Mouse (Mus musculus): ENCODE data around the gene Acer1. TPM values are rescaled to one million over a fixed set of nuclear protein-coding genes. Genes with fewer than 3 reads are reported as not detected.
"Not testable (repeated sequence)": the region's sequence is repeated elsewhere in the genome, so short reads cannot be mapped to it uniquely, and the experiment has no call there.

Acer1 gene
- polyA plus RNA-seq, 1 experiment: not detected

GRCm38 (mm10) chr17:56929101-56929500 is 52.8 kb downstream of the Acer1 start:
- TF ChIP-seq CEBPB (IDR thresholded peaks at IDR 0.05; ENCODE audit: low read depth) (no peak), MYOG (IDR thresholded peaks at IDR 0.05; ENCODE audit: control insufficient read depth, extremely low read depth, insufficient read length) (no peak), USF1 (IDR thresholded peaks at IDR 0.05; ENCODE audit: low read depth) (no peak), MYOD1 (IDR thresholded peaks at IDR 0.05; ENCODE audit: control insufficient read depth, insufficient read length, low read depth) (no peak), CTCF (IDR thresholded peaks at IDR 0.05; ENCODE audit: control insufficient read depth, insufficient read depth, insufficient read length) (no peak)
- Histone ChIP-seq H3K27me3 (ENCODE audit: control insufficient read depth, insufficient read depth, insufficient read length) (no peaks in the 10 kb centered on the region), H3K4me3 (ENCODE audit: insufficient read depth, poor library complexity, severe bottlenecking) (no peak overlapping the region), H3K79me2 (ENCODE audit: control insufficient read depth, insufficient read depth) (peaks cover 85% of the 10 kb centered on the region), H3K36me3 (ENCODE audit: control insufficient read depth, insufficient read depth) (peaks cover 11% of the 10 kb centered on the region), H3K79me3 (ENCODE audit: low read depth) (peaks cover 54% of the 10 kb centered on the region), H3ac (ENCODE audit: control insufficient read depth, insufficient read length, low read depth) (no peak overlapping the region)

GRCm38 (mm10) chr17:56925998-56926397 is 55.9 kb downstream of the Acer1 start:
- H3K27me3 ChIP-seq (ENCODE audit: control insufficient read depth, insufficient read depth, insufficient read length): no peaks in the 10 kb centered on the region
- H3K4me3 ChIP-seq (ENCODE audit: insufficient read depth, poor library complexity, severe bottlenecking): no peak overlapping the region
- TF ChIP-seq MYOD1 (IDR thresholded peaks at IDR 0.05; ENCODE audit: control insufficient read depth, insufficient read length, low read depth) (no peak), MAX (IDR thresholded peaks at IDR 0.05) (no peak), USF1 (IDR thresholded peaks at IDR 0.05; ENCODE audit: low read depth) (no peak), FOSL1 (IDR thresholded peaks at IDR 0.05; ENCODE audit: insufficient read depth, low read length, poor library complexity, severe bottlenecking) (no peak), CTCF (IDR thresholded peaks at IDR 0.05; ENCODE audit: control insufficient read depth, insufficient read depth, insufficient read length) (no peak), MYOG (IDR thresholded peaks at IDR 0.05; ENCODE audit: control insufficient read depth, extremely low read depth, insufficient read length) (no peak), CEBPB (IDR thresholded peaks at IDR 0.05; ENCODE audit: low read depth) (no peak)
- peaks cover 30% of the 10 kb centered on the region for H3K79me3 ChIP-seq (ENCODE audit: low read depth)
- no peak overlapping the region for H3ac ChIP-seq (ENCODE audit: control insufficient read depth, insufficient read length, low read depth)
- peaks cover 73% of the 10 kb centered on the region for H3K79me2 ChIP-seq (ENCODE audit: control insufficient read depth, insufficient read depth)
- peaks cover 31% of the 10 kb centered on the region for H3K36me3 ChIP-seq (ENCODE audit: control insufficient read depth, insufficient read depth)

- Histone ChIP-seq H3K79me3 (ENCODE audit: low read depth) (peaks cover 5% of the 10 kb centered on the region), H3K27me3 (ENCODE audit: control insufficient read depth, insufficient read depth, insufficient read length) (no peaks in the 10 kb centered on the region), H3ac (ENCODE audit: control insufficient read depth, insufficient read length, low read depth) (no peak overlapping the region), H3K4me3 (ENCODE audit: insufficient read depth, poor library complexity, severe bottlenecking) (no peak overlapping the region), H3K36me3 (ENCODE audit: control insufficient read depth, insufficient read depth) (peaks cover 56% of the 10 kb centered on the region), H3K79me2 (ENCODE audit: control insufficient read depth, insufficient read depth) (peaks cover 30% of the 10 kb centered on the region)
- TF ChIP-seq MAX (IDR thresholded peaks at IDR 0.05): no peak
- no peak for TF ChIP-seq CEBPB (IDR thresholded peaks at IDR 0.05; ENCODE audit: low read depth)
- no peak for TF ChIP-seq MYOG (IDR thresholded peaks at IDR 0.05; ENCODE audit: control insufficient read depth, extremely low read depth, insufficient read length)
- TF ChIP-seq MYOD1 (IDR thresholded peaks at IDR 0.05; ENCODE audit: control insufficient read depth, insufficient read length, low read depth): no peak
- no peak for TF ChIP-seq CTCF (IDR thresholded peaks at IDR 0.05; ENCODE audit: control insufficient read depth, insufficient read depth, insufficient read length)
- no peak for TF ChIP-seq FOSL1 (IDR thresholded peaks at IDR 0.05; ENCODE audit: insufficient read depth, low read length, poor library complexity, severe bottlenecking)
- no peak for TF ChIP-seq USF1 (IDR thresholded peaks at IDR 0.05; ENCODE audit: low read depth)
Measured at GRCm38 (mm10) chr17:56919725-56920124, 62.2 kb downstream of the Acer1 start.

GRCm38 (mm10) chr17:56917166-56917565 is 64.8 kb downstream of the Acer1 start:
- H3K36me3 ChIP-seq (ENCODE audit: control insufficient read depth, insufficient read depth): peaks cover 45% of the 10 kb centered on the region
- H3K79me3 ChIP-seq (ENCODE audit: low read depth): peaks cover 1% of the 10 kb centered on the region
- H3K27me3 ChIP-seq (ENCODE audit: control insufficient read depth, insufficient read depth, insufficient read length): no peaks in the 10 kb centered on the region
- peaks cover 33% of the 10 kb centered on the region for H3K79me2 ChIP-seq (ENCODE audit: control insufficient read depth, insufficient read depth)
- H3ac ChIP-seq (ENCODE audit: control insufficient read depth, insufficient read length, low read depth): no peak overlapping the region
- TF ChIP-seq CEBPB (IDR thresholded peaks at IDR 0.05; ENCODE audit: low read depth): no peak
- no peak for TF ChIP-seq MYOG (IDR thresholded peaks at IDR 0.05; ENCODE audit: control insufficient read depth, extremely low read depth, insufficient read length)
- TF ChIP-seq CTCF (IDR thresholded peaks at IDR 0.05; ENCODE audit: control insufficient read depth, insufficient read depth, insufficient read length): no peak
- TF ChIP-seq MAX (IDR thresholded peaks at IDR 0.05): no peak
- TF ChIP-seq MYOD1 (IDR thresholded peaks at IDR 0.05; ENCODE audit: control insufficient read depth, insufficient read length, low read depth): no peak
- TF ChIP-seq USF1 (IDR thresholded peaks at IDR 0.05; ENCODE audit: low read depth): no peak
- no peak for TF ChIP-seq FOSL1 (IDR thresholded peaks at IDR 0.05; ENCODE audit: insufficient read depth, low read length, poor library complexity, severe bottlenecking)
- no peak overlapping the region for H3K4me3 ChIP-seq (ENCODE audit: insufficient read depth, poor library complexity, severe bottlenecking)

- Histone ChIP-seq H3K79me2 (ENCODE audit: control insufficient read depth, insufficient read depth) (peaks cover 36% of the 10 kb centered on the region), H3ac (ENCODE audit: control insufficient read depth, insufficient read length, low read depth) (no peak overlapping the region), H3K4me3 (ENCODE audit: insufficient read depth, poor library complexity, severe bottlenecking) (no peak overlapping the region), H3K79me3 (ENCODE audit: low read depth) (peaks cover 3% of the 10 kb centered on the region), H3K36me3 (ENCODE audit: control insufficient read depth, insufficient read depth) (peaks cover 30% of the 10 kb centered on the region), H3K27me3 (ENCODE audit: control insufficient read depth, insufficient read depth, insufficient read length) (no peaks in the 10 kb centered on the region)
- TF ChIP-seq MYOG (IDR thresholded peaks at IDR 0.05; ENCODE audit: control insufficient read depth, extremely low read depth, insufficient read length): no peak
- TF ChIP-seq USF1 (IDR thresholded peaks at IDR 0.05; ENCODE audit: low read depth): no peak
- no peak for TF ChIP-seq MAX (IDR thresholded peaks at IDR 0.05)
- TF ChIP-seq MYOD1 (IDR thresholded peaks at IDR 0.05; ENCODE audit: control insufficient read depth, insufficient read length, low read depth): no peak
- TF ChIP-seq FOSL1 (IDR thresholded peaks at IDR 0.05; ENCODE audit: insufficient read depth, low read length, poor library complexity, severe bottlenecking): no peak
- TF ChIP-seq CEBPB (IDR thresholded peaks at IDR 0.05; ENCODE audit: low read depth): no peak
- no peak for TF ChIP-seq CTCF (IDR thresholded peaks at IDR 0.05; ENCODE audit: control insufficient read depth, insufficient read depth, insufficient read length)
Measured at GRCm38 (mm10) chr17:56913444-56913843, 68.5 kb downstream of the Acer1 start.

GRCm38 (mm10) chr17:56913023-56913422 is 68.9 kb downstream of the Acer1 start:
- H3K27me3 ChIP-seq (ENCODE audit: control insufficient read depth, insufficient read depth, insufficient read length): no peaks in the 10 kb centered on the region
- peaks cover 28% of the 10 kb centered on the region for H3K36me3 ChIP-seq (ENCODE audit: control insufficient read depth, insufficient read depth)

GRCm38 (mm10) chr17:56909764-56910163 is 72.2 kb downstream of the Acer1 start:
- peaks cover 21% of the 10 kb centered on the region for H3K36me3 ChIP-seq (ENCODE audit: control insufficient read depth, insufficient read depth)
- H3K4me3 ChIP-seq (ENCODE audit: insufficient read depth, poor library complexity, severe bottlenecking); H3K27me3 ChIP-seq (ENCODE audit: control insufficient read depth, insufficient read depth, insufficient read length); H3ac ChIP-seq (ENCODE audit: control insufficient read depth, insufficient read length, low read depth); H3K79me3 ChIP-seq (ENCODE audit: low read depth): not testable (repeated sequence)
- peaks cover 60% of the 10 kb centered on the region for H3K79me2 ChIP-seq (ENCODE audit: control insufficient read depth, insufficient read depth)

More at GRCm38 (mm10) chr17:56913023-56913422, 68.9 kb downstream of the Acer1 start:
- Histone ChIP-seq H3ac (ENCODE audit: control insufficient read depth, insufficient read length, low read depth) (no peak overlapping the region), H3K4me3 (ENCODE audit: insufficient read depth, poor library complexity, severe bottlenecking) (no peak overlapping the region), H3K79me3 (ENCODE audit: low read depth) (peaks cover 3% of the 10 kb centered on the region), H3K79me2 (ENCODE audit: control insufficient read depth, insufficient read depth) (peaks cover 41% of the 10 kb centered on the region)
- TF ChIP-seq FOSL1 (IDR thresholded peaks at IDR 0.05; ENCODE audit: insufficient read depth, low read length, poor library complexity, severe bottlenecking): no peak

Measured in C2C12 (cell line).